Mouse (Mus musculus) heart, adult 9 months (tissue): ENCODE data around the gene Gm5624.
"Not testable (repeated sequence)": the region's sequence is repeated elsewhere in the genome, so short reads cannot be mapped to it uniquely, and the experiment has no call there.

Experiments used
- DNase-seq, 2 experiments: peaks; one replicate each; pipeline ENCODE4 v3.0.0; 2022; ENCODE audit warnings: low spot score in 2 of 2

Gm5624 gene

DNA sequence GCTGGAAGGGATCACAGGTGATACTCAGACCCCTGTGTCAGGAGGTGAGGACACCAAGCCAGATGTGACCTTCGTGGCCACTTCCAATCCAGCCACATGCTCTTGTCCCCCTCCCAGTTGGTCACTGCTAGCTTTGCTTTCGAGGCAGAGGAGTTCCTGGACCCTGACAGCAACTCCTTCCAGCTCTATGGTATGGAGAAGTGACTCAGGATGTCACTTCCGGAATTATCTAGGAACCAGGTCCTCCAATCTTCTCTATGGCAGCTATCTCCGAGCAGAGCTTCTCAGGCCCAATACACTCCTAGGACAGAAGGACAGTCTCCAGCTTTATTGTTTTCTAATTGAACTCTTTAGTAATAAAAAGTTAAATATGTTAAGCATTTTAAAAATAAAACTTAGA, at the start of gene Gm5624:
TSS of gene Gm5624 (minus strand) at position 202 of the 400 bp plus-strand sequence.
- not testable (repeated sequence) for DNase-seq

DNA sequence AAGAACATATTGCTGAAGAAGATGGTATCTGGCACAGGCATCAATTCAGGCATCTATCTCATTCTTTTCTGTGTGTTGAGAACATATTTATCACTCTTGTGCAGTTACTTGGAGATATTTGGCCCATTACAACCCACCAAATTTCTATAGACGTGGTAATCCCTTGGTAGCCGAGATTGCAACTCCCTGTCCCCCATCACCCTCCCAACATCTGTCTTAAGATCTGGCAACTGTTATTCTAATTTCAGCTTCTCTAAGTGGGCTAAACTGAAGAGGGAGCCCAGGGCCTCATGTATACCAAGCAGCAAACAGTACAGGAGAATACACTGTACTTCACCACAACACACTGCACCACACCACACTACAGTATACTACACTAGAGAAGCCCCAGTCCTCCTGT, 36.0 kb downstream of the Gm5624 start:
- peak; percentile 0 for DNase-seq

DNA sequence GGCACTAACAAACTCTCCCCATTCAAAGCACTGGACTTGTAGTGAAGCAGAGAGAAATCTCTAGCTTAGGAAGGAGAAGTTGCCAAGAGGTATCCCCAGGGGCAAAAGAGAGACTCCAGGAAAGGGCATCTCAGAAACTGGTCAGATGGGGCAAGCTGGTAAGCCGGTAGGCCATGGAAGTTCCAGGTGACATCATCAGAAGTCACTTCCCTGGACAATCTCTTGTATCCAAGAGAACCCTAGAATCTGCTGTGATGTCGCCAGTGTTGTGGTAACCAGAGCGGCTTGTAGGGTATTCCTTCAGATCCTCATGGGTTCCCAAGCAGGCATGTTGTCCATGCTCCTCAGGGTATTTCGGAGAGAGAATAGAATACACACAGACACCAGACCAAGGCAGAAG, 44.9 kb downstream of the Gm5624 start, which contains the start of gene Gm8247:
TSS of gene Gm8247 (plus strand) at position 301 of the 400 bp plus-strand sequence.
- not testable (repeated sequence) for DNase-seq

DNA sequence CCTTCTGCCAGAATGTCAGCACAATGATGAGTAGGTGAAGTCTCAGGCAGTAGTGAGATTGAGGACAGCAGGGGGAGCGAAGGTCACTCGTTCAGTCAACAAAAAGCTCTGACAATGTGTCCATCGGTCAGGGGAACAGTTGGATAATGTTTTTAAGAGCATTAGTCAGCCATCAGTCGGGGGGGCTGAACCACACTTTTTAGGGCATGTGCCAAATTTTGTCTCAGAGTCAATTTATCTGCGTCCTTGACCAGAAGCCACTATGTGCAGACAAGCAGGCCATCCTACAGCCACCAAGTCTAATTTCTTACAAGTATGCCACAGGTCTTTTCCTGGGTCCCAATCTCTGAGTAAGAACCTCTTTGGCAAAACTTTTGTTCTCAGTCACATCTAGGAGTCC, 79.8 kb downstream of the Gm5624 start:
- not testable (repeated sequence) for DNase-seq

DNA sequence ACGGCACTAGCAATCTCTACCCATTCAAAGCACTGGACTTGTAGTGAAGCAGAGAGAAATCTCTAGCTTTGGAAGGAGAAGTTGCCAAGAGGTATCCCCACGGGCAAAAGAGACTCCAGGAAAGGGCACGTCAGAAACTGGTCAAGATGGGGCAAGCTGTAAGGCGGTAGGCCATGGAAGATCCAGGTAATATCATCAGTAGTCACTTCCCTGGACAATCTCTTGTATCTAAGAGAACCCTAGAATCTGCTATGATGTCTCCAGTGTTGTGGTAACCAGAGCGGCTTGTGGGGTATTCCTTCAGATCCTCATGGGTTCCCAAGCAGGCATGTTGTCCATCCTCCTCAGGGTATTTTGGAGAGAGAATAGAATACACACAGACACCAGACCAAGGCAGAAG, 109.8 kb downstream of the Gm5624 start, which contains the start of gene Gm17093:
TSS of gene Gm17093 (plus strand) at position 301 of the 400 bp plus-strand sequence.
- DNase-seq = not testable (repeated sequence)
